7 mouse cellular contexts compared by ENCODE assay signal in the genomic region with DNA sequence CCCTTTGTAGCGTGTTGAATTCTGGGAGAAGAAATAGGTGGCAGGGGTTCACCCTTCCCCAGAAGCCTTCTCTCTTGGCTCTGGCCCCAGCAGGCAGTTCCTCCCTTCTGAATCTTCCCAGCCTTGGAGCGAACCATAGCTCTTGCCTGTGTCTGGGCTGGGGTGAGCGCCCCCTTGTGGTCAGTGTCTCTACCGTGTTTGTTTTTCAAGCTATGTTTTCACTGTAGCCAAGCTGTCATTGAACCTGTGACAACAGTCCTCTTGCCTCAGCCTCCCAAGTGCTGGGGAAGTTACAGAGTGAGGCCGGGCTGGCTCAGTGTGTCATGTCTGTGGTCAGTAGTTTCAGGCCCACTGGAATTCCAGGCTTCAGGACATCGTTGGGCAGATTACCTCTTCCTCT. TPM values are rescaled to one million over a fixed set of nuclear protein-coding genes. Genes with fewer than 3 reads are reported as not detected.
A peak's percentile ranks its signal among the peaks of the same experiment; 100 is the strongest.
DNase-seq lines count a peak whose midpoint lies in the region; ATAC-seq and TF ChIP-seq lines count a peak whose summit lies in the region.

No protein-coding gene starts in this region.

- peak; percentile 76 for DNase-seq in adipocyte (ENCODE audit: low spot score)
- peak; percentile 63 for DNase-seq in heart, adult 8-10 months (ENCODE audit: low spot score)
- DNase-seq in layer of hippocampus, postnatal 10 days (ENCODE audit: low spot score in 2 of 2) = peak; percentile 74 to 80
- DNase-seq in lung, postnatal 4 days = peak; percentile 78 to 86
- peak; percentile 46 to 54 for DNase-seq in spleen, postnatal 36 days (ENCODE audit: low spot score in 2 of 2)

- H3K4me3 ChIP-seq in ES-Bruce4 (ENCODE audit: low read depth, low read length) = no peak overlapping the region

- no peak for TF ChIP-seq EP300 in ES-Bruce4 (IDR thresholded peaks at IDR 0.05; ENCODE audit: insufficient read depth, low read depth, low read length)

- TF ChIP-seq POLR2A in ES-Bruce4 (IDR thresholded peaks at IDR 0.05; ENCODE audit: insufficient read depth, low read length) = no peak

- H3K36me3 ChIP-seq in ES-Bruce4 (ENCODE audit: control insufficient read depth, insufficient read depth, low read length, poor library complexity, severe bottlenecking) = no peaks in the 10 kb centered on the region

- TF ChIP-seq CTCF in ES-Bruce4 (IDR thresholded peaks at IDR 0.05; ENCODE audit: low read depth, low read length) = peak; percentile 91

- no peak overlapping the region for H3K27ac ChIP-seq in ES-Bruce4 (ENCODE audit: insufficient read depth, low read length)

- H3K27me3 ChIP-seq in ES-Bruce4 (ENCODE audit: control insufficient read depth, insufficient read depth, low read length, poor library complexity, severe bottlenecking) = peaks cover under 1% of the 10 kb centered on the region; the same call in 1 of the 2 replicates

- H3K9ac ChIP-seq in ES-Bruce4 (ENCODE audit: low read depth, poor library complexity, severe bottlenecking) = no peak overlapping the region

- H3K9me3 ChIP-seq in ES-Bruce4 (replicated peaks; ENCODE audit: control insufficient read depth, insufficient read depth, low read length, poor library complexity, severe bottlenecking) = no peaks in the 10 kb centered on the region

- H3K4me1 ChIP-seq in ES-Bruce4 (ENCODE audit: control insufficient read depth, insufficient read depth, low read length) = no peaks in the 10 kb centered on the region

- ATAC-seq in common myeloid progenitor, adult 5-6 weeks (replicated peaks; ENCODE audit: low read depth, poor library complexity, severe bottlenecking) = peak; percentile 75

RNA-seq across cellular contexts. Expression of a gene that starts 4.9 kb away (rescaled TPM):
- polyA plus RNA-seq in ES-Bruce4 (2011; ENCODE audit: insufficient read depth, insufficient read length, low read depth, missing spikeins) = not detected in 2 replicates
- total RNA-seq in common myeloid progenitor, adult 5-6 weeks (2017) = not detected in 2 replicates
- total RNA-seq in heart, adult 8-10 months (2022) = not detected
- total RNA-seq in layer of hippocampus, postnatal 10 days (2021) = under 1 TPM; 0.54 to 0.98 TPM

RNA-seq across cellular contexts. Expression of a gene that starts 55.7 kb away (rescaled TPM):
- 27.1 and 34.2 TPM in 2 replicates for polyA plus RNA-seq in ES-Bruce4 (2011; ENCODE audit: insufficient read depth, insufficient read length, low read depth, missing spikeins)
- 29.6 and 30.8 TPM in 2 replicates for total RNA-seq in common myeloid progenitor, adult 5-6 weeks (2017)
- total RNA-seq in heart, adult 8-10 months (2022) = 10 to 100 TPM; 28.0 to 32.0 (median 28.8) TPM
- 10 to 100 TPM; 29.0 to 32.8 TPM for total RNA-seq in layer of hippocampus, postnatal 10 days (2021)
